Mouse (Mus musculus) olfactory bulb, adult 2 months (tissue): ENCODE measurements at regions not wholly inside any gene's neighbourhood (a gene's known extent, or its start where the extent isn't known, plus 50 kb on each side); places are given as distances from the start of the nearest gene placed in this dataset.

Experiments used
- H3K27ac ChIP-seq: fragments of 200-500 bp; 2 replicates; pipeline ENCODE4 v1.5.1; 2012; ENCODE audit warnings: low read depth, low read length; ENCODE audit not compliant: insufficient read depth
- H3K4me1 ChIP-seq: fragments of 200-500 bp; 2 replicates; pipeline ENCODE4 v1.6.1; 2012; ENCODE audit warnings: low read length; ENCODE audit not compliant: control insufficient read depth, insufficient read depth
- H3K4me3 ChIP-seq: fragments of 200-500 bp; 2 replicates; pipeline ENCODE4 v1.5.1; 2012; ENCODE audit warnings: mild to moderate bottlenecking, low read depth, low read length, moderate library complexity; ENCODE audit not compliant: insufficient read depth
- CTCF ChIP-seq: fragments of 200-500 bp; IDR thresholded peaks from 2 replicates; pipeline ENCODE4 v1.5.1; 2012; ENCODE audit warnings: low read depth, mild to moderate bottlenecking, low read length, moderate library complexity; ENCODE audit not compliant: insufficient read depth
- POLR2A ChIP-seq: fragments of 200-500 bp; IDR thresholded peaks from 2 replicates; pipeline ENCODE4 v1.6.1; 2012; ENCODE audit warnings: mild to moderate bottlenecking, low read depth, low read length, moderate library complexity; ENCODE audit not compliant: insufficient read depth
- WGBS: fragments of 180-500 bp; shearing (Covaris S2); methylation state at CpG from one replicate; pipeline ENCODE4 v1.1.7; 2018; 5-methylcytosine and 5-hydroxymethylcytosine counted together

DNA sequence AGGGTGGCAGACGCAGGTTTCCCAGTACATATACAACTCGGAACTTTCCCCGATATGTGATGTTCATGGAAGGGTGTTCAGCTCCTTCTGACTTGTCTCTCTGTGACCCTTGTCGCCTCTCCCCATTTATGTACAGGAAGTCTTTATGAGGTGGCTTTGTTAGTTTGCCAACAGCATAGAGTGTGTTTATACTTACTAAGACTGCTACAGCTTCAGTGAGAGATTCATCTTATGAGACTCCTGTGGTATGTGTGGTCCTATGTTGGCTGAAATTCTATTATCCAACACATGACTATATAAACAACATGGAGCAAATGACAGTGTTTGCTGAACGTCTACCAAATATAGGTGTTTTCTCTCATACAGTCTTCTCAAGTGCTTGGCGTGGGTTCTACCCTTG lies 664.5 kb downstream of the Hs3st4 start:
- TF ChIP-seq CTCF (no peak), POLR2A (no peak)
- WGBS: 92% methylated on average over 6 of the region's 6 CpGs
- H3K4me3 ChIP-seq: no peak overlapping the region
- H3K27ac ChIP-seq: no peak overlapping the region
- no peaks in the 10 kb centered on the region for H3K4me1 ChIP-seq

DNA sequence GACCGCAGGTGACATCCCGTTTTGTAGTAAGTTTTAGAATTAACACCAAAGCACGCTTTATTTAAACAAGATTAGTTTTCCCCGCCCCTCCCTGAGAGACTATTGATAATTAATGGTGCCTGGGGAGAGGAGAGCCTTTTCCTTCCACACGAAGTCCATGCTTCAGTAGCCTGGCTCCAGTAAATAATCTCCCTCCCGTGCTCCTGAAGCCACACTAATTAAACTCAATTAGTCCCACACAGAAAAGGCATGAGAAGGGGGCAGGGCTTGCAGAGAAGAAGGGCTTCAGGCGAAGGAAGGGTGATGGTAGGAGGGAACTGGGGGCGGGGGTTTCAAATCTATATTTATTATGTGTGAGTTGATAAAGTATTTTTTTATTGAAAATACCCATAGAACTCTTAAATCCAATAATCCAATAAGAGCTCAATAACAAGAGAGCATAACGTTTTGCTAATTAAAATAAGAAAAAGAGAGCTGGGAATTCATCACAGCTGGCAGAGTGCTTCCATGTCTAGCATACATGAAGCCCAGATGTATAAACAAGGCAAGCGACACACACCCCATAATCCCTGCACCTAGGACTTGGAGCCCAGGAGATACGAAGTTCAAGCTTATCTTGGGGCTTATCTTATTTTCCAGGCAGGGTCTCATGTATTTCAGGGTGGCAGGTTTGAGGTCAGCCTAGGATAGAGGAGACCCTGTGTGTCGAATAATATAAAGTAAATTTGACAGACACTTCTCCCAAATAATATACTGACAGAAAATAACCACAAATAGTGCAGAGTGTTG lies 684.7 kb downstream of the Hs3st4 start:
- Histone ChIP-seq H3K27ac (no peak overlapping the region), H3K4me1 (peaks cover 5% of the 10 kb centered on the region; the same call in 1 of the 2 replicates), H3K4me3 (no peak overlapping the region)
- WGBS: 41% methylated on average over 12 of the region's 12 CpGs
- TF ChIP-seq CTCF: no peak
- no peak for TF ChIP-seq POLR2A

DNA sequence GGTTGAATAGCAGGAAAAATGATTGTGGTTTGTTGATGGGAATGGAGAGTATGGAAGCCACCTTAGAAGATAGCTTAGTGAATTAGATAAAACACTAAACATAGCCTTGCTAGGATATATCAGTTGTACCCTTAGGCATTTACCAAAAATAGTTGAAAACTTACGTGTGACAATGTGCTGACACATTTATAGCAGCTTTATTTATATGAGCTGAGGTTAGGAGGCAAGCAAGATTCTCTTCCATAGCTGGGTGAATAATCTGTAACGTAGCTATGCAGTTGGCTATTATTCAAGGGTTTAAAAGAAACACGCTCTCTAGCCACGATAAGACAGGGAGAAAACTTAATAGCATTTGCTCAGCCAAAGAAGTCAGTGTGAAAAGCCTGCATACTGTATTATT lies 685.4 kb downstream of the Hs3st4 start:
- Histone ChIP-seq H3K4me1 (peaks cover 5% of the 10 kb centered on the region; the same call in 1 of the 2 replicates), H3K4me3 (no peak overlapping the region), H3K27ac (no peak overlapping the region)
- WGBS: 45% methylated on average over 4 of the region's 4 CpGs
- TF ChIP-seq CTCF (no peak), POLR2A (no peak)

DNA sequence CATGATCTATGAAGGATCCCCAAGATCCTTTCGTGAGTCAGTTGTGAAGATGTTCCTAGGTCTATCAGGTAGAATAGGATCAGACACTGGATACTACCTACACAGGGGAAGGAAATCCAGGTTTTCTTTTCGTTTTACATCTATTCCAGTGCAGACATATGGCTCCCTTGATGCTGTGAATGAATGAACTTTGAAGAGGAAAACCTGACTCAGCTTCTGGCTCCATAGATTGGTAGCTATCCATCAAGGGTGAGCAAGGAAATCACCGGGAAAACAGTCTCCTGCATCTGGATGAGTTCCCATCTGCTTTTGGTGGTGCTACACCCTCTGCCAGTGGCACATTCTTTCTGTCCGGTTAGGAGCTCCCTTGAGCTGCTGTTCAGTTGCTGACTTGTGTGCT lies 687.8 kb downstream of the Hs3st4 start:
- TF ChIP-seq CTCF (no peak), POLR2A (no peak)
- H3K27ac ChIP-seq: no peak overlapping the region
- WGBS: 80% methylated on average over 4 of the region's 4 CpGs
- H3K4me3 ChIP-seq: no peak overlapping the region
- H3K4me1 ChIP-seq: peaks cover 5% of the 10 kb centered on the region; the same call in 1 of the 2 replicates

DNA sequence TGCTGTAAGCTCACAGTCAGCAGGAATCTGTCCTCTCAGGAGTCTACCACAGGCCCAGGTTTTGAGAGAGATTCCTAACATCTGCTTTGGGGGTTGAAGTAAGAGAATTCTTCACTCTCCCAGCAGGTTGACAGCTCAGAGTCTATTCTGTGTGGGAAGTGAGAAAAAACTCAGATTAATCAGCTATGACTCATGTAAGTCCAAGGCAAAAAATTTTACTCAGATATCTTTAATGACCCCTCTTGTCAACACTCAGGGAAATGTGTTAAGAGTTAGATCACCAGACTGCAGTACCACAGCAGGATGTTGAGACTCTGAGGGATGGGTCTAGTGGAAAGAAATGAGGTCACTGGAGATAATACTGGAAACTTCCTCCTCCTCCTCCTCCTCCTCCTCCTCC lies 688.4 kb downstream of the Hs3st4 start:
- no peak overlapping the region for H3K27ac ChIP-seq
- peaks cover 5% of the 10 kb centered on the region; the same call in 1 of the 2 replicates for H3K4me1 ChIP-seq
- TF ChIP-seq POLR2A (no peak), CTCF (no peak)
- H3K4me3 ChIP-seq: no peak overlapping the region

DNA sequence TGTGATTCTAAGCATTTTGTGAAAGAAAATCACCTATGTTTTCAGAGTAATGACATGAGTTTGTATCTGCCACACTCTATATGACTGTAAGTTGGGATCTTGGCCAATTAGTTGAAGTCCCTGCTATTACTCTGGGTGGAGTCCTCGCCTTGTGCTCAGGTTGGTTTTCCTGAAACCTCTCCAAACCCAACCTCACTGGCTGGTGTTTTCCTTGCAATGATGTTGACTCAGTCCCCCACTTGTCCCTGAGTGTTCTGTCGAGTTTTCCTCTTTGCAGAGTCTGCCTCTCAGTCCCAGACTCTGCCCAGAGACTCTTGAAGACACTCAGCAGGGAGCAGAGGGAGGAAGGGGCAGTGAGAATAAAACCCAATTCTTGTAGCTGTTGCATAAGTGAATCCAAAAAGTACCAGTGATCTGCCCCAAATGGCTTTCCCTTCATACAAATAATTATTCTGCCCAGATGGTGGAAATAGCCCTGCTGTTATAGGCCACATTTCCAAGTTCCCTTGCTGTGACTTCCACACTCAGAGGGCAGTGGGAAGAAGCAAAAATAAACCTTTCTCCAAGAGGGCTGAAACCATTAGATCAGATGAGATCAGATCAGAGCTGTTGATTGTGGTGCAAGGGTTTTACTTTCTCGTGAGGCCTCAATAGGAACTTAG lies 694.3 kb downstream of the Hs3st4 start:
- no peak for TF ChIP-seq CTCF
- no peak for TF ChIP-seq POLR2A
- no peak overlapping the region for H3K4me3 ChIP-seq
- H3K4me1 ChIP-seq: peaks cover 4% of the 10 kb centered on the region; the same call in 1 of the 2 replicates
- H3K27ac ChIP-seq: no peak overlapping the region
- WGBS: 70% methylated on average over 3 of the region's 3 CpGs

DNA sequence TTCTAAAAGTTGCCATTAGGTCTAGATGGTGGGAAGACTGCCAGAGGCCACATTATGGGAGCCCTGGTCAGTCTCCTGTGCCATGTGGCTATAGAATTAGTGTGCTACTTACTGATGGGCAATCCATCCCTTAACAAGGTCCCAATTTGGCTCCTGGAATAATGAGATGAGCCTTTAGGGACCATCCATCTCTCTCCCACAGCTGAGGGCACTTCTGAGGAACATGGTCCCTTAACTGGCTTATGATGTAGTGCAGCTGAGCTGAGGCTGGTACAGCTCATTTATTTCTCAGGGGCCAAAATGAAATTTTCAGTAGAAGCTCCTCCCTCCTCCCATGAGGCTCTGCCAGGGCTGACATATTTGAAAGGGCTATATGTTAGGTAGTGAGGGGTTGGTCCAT lies 697.9 kb downstream of the Hs3st4 start:
- TF ChIP-seq POLR2A (no peak), CTCF (no peak)
- Histone ChIP-seq H3K4me3 (no peak overlapping the region), H3K27ac (no peak overlapping the region), H3K4me1 (no peaks in the 10 kb centered on the region)

DNA sequence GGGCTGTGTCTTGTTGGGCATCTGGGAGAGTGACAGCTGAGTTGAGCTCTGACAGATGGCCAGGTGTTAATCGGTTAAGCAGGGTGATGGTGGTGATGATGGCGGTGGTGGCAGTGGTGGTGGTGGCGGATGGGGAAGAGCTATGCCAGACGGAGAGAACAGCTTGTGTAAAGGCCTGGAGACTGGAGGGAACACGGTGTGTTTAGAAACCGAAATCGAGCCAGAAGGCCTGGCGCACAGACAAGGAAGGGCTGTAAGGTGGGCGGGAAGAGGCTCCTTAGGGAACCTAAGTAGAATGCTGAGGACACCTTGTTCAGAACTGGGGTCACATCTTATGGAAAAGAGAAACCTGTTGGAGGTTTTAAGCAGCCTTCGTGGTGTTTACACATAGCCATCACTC lies 698.5 kb downstream of the Hs3st4 start:
- WGBS: 93% methylated on average over 10 of the region's 10 CpGs
- Histone ChIP-seq H3K4me1 (no peaks in the 10 kb centered on the region), H3K4me3 (no peak overlapping the region), H3K27ac (no peak overlapping the region)
- TF ChIP-seq POLR2A (no peak), CTCF (no peak)

DNA sequence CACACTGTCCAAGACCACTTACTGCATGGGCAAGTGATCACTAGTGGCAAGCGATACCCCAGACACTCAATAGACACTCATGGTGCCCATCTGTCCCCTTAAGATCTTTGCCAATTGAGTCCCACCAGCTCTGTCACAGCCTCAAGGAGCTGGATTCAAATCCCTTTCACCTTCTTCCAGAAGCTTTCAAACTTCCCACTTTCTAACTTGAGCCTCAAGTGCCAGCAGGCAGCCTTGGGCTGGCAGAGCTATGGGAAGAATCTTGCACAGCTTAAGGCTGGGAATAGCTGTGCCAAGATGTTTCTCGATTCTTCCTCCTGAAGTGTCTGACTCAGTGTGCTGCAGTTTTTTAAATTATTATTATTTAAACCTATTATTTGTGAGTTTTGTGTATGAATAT lies 699.2 kb downstream of the Hs3st4 start:
- no peak overlapping the region for H3K27ac ChIP-seq
- no peak for TF ChIP-seq POLR2A
- TF ChIP-seq CTCF: no peak

More for the DNA sequence above, 699.2 kb downstream of the Hs3st4 start:
- Histone ChIP-seq H3K4me3 (no peak overlapping the region), H3K4me1 (no peaks in the 10 kb centered on the region)
- WGBS: 82% methylated on average over 2 of the region's 2 CpGs
